Mouse (Mus musculus) intestine, embryonic 15.5 days (tissue): Measurements from ENCODE around the gene Fat3. TPM values are rescaled to one million over a fixed set of nuclear protein-coding genes. Genes with fewer than 3 reads are reported as not detected.

ENCODE experiments used
- ATAC-seq: fragments of 200-750 bp; cut with Nextera tagmentation; 2 replicates; pipeline ENCODE4 v1.8.0; 2017; ENCODE audit warnings: moderate TSS enrichment, moderate library complexity
- H3K27ac ChIP-seq: fragments of 300-500 bp; sonication (generic); 2 replicates; pipeline ENCODE4 v1.5.1; 2015; ENCODE audit warnings: mild to moderate bottlenecking, inconsistent platforms
- H3K27me3 ChIP-seq: fragments of 300-500 bp; sonication (generic); replicated peaks from 2 replicates; pipeline ENCODE4 v1.6.1; 2015; ENCODE audit warnings: inconsistent platforms
- H3K36me3 ChIP-seq: fragments of 300-500 bp; sonication (generic); 2 replicates; pipeline ENCODE4 v1.6.1; 2015; ENCODE audit warnings: inconsistent platforms
- H3K4me1 ChIP-seq: fragments of 300-500 bp; sonication (generic); replicated peaks from 2 replicates; pipeline ENCODE4 v1.6.1; 2015; ENCODE audit warnings: inconsistent platforms
- H3K4me2 ChIP-seq: fragments of 300-500 bp; sonication (generic); replicated peaks from 2 replicates; pipeline ENCODE4 v1.6.1; 2015; ENCODE audit warnings: mild to moderate bottlenecking, inconsistent platforms
- H3K4me3 ChIP-seq: fragments of 300-500 bp; sonication (generic); replicated peaks from 2 replicates; pipeline ENCODE4 v1.5.1; 2015; ENCODE audit warnings: inconsistent platforms
- H3K9ac ChIP-seq: fragments of 300-500 bp; sonication (generic); 2 replicates; pipeline ENCODE4 v1.6.1; 2015; ENCODE audit warnings: inconsistent platforms
- H3K9me3 ChIP-seq: fragments of 300-500 bp; sonication (generic); 2 replicates; pipeline ENCODE4 v1.6.1; 2016; ENCODE audit warnings: inconsistent platforms
- WGBS: fragments of 180-500 bp; shearing (Covaris S2); methylation state at CpG from one replicate; pipeline ENCODE4 v1.1.7; 2015; 5-methylcytosine and 5-hydroxymethylcytosine counted together
- polyA plus RNA-seq: library from polyadenylated mRNA; unstranded; fragments of >200 nt; fragmentation: Nextera tagmentation; extraction: Ambion mirVana; gene quantifications from 2 replicates; pipeline ENCODE4 v1.2.1, GENCODE M21; 2015

Gene Fat3
- polyA plus RNA-seq, 1 experiment from 2014 or later = 0.46 TPM

- Histone ChIP-seq H3K4me1 (no peaks in the 10 kb centered on the region), H3K9ac (no peak overlapping the region), H3K36me3 (no peaks in the 10 kb centered on the region), H3K27me3 (no peaks in the 10 kb centered on the region), H3K4me3 (no peak overlapping the region), H3K9me3 (no peaks in the 10 kb centered on the region), H3K4me2 (no peak overlapping the region), H3K27ac (no peak overlapping the region)
- ATAC-seq = no peak
- WGBS = 86% methylated on average over 6 of the region's 6 CpGs
Observed at GRCm38 (mm10) chr9:16293928-16294806, 206.9 kb downstream of the Fat3 start.

DNA sequence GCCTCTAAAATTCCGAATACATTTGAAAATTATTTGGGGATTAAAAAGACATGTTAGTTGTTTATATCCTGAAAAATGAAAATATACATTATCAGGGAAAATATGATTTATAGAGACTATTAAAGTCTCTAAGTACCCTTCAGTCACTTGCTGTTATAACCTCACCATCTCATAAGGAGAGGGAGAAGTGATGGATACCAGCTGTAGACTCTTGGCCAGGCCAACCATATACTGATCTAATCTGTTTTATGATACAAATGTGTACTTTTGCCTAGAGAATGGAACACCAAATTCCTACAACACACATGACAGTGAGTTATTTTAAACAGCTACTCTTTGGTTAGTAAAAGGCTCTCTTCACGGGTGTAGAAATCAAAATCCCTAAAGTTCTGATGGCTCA, 208.6 kb downstream of the Fat3 start:
- ATAC-seq = no peak
- Histone ChIP-seq H3K4me2 (no peak overlapping the region), H3K27ac (no peak overlapping the region), H3K27me3 (no peaks in the 10 kb centered on the region), H3K36me3 (no peaks in the 10 kb centered on the region), H3K4me1 (no peaks in the 10 kb centered on the region), H3K9ac (no peak overlapping the region), H3K4me3 (no peak overlapping the region), H3K9me3 (no peaks in the 10 kb centered on the region)
- 59% methylated on average over 2 of the region's 2 CpGs for WGBS

- no peak overlapping the region for H3K27ac ChIP-seq
- no peaks in the 10 kb centered on the region for H3K4me1 ChIP-seq
- ATAC-seq = no peak
- H3K4me3 ChIP-seq = no peak overlapping the region
- no peaks in the 10 kb centered on the region for H3K36me3 ChIP-seq
- no peaks in the 10 kb centered on the region for H3K9me3 ChIP-seq
- H3K9ac ChIP-seq = no peak overlapping the region
- WGBS = 82% methylated on average over 2 of the region's 2 CpGs
- H3K4me2 ChIP-seq = no peak overlapping the region
- no peaks in the 10 kb centered on the region for H3K27me3 ChIP-seq
Observed at GRCm38 (mm10) chr9:16290911-16291310, 210.2 kb downstream of the Fat3 start.

- Histone ChIP-seq H3K36me3 (no peaks in the 10 kb centered on the region), H3K9ac (no peak overlapping the region), H3K9me3 (no peaks in the 10 kb centered on the region), H3K27ac (no peak overlapping the region), H3K4me2 (no peak overlapping the region), H3K27me3 (no peaks in the 10 kb centered on the region), H3K4me3 (no peak overlapping the region), H3K4me1 (no peaks in the 10 kb centered on the region)
- WGBS = 89% methylated on average over 1 of the region's 1 CpGs
- no peak for ATAC-seq
Observed at GRCm38 (mm10) chr9:16283033-16283432, 218.1 kb downstream of the Fat3 start.

DNA sequence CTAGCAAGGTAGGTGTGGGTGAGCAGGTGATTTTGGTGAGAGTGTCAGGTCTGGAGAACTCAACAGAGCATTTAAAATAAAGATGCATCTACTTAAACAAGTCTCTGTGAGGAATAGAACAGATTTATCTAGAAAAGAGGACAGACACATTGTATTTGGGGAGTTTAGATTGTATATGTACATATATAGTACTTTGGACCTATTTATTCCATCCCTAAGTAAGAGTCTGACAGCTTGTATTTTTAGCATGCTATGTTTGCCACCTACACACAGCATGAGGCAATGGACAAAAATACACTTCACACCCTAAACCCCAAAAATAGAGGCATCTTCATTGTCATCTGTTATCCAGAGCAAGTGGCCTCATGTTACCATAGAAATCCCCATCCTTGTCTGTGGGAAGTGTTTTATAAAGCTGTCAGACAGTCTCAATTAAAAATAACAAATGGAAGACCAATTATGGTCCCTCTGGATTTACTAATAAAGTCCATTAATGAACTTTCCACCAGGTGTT, 218.7 kb downstream of the Fat3 start:
- Histone ChIP-seq H3K27ac (no peak overlapping the region), H3K4me3 (no peak overlapping the region), H3K36me3 (no peaks in the 10 kb centered on the region), H3K27me3 (no peaks in the 10 kb centered on the region), H3K9me3 (no peaks in the 10 kb centered on the region), H3K9ac (no peak overlapping the region), H3K4me1 (no peaks in the 10 kb centered on the region), H3K4me2 (no peak overlapping the region)
- ATAC-seq = no peak

- Histone ChIP-seq H3K27ac (no peak overlapping the region), H3K4me2 (no peak overlapping the region), H3K4me1 (no peaks in the 10 kb centered on the region), H3K9ac (no peak overlapping the region), H3K27me3 (no peaks in the 10 kb centered on the region), H3K9me3 (no peaks in the 10 kb centered on the region), H3K4me3 (no peak overlapping the region), H3K36me3 (no peaks in the 10 kb centered on the region)
- WGBS = 76% methylated on average over 2 of the region's 2 CpGs
- ATAC-seq = no peak
Observed at GRCm38 (mm10) chr9:16275589-16275988, 225.5 kb downstream of the Fat3 start.

- no peaks in the 10 kb centered on the region for H3K27me3 ChIP-seq
Observed at GRCm38 (mm10) chr9:16274130-16274529, 227.0 kb downstream of the Fat3 start.

GRCm38 (mm10) chr9:16272810-16273209, 228.3 kb downstream of the Fat3 start:
- no peak overlapping the region for H3K4me3 ChIP-seq
- H3K36me3 ChIP-seq = no peaks in the 10 kb centered on the region
- H3K9me3 ChIP-seq = no peaks in the 10 kb centered on the region
- ATAC-seq = no peak
- H3K4me2 ChIP-seq = no peak overlapping the region
- no peak overlapping the region for H3K9ac ChIP-seq
- H3K27ac ChIP-seq = no peak overlapping the region
- H3K4me1 ChIP-seq = no peaks in the 10 kb centered on the region
- H3K27me3 ChIP-seq = no peaks in the 10 kb centered on the region
- 80% methylated on average over 1 of the region's 1 CpGs for WGBS

More at GRCm38 (mm10) chr9:16274130-16274529, 227.0 kb downstream of the Fat3 start:
- Histone ChIP-seq H3K9me3 (no peaks in the 10 kb centered on the region), H3K36me3 (no peaks in the 10 kb centered on the region), H3K4me3 (no peak overlapping the region), H3K9ac (no peak overlapping the region), H3K4me2 (no peak overlapping the region), H3K4me1 (no peaks in the 10 kb centered on the region), H3K27ac (no peak overlapping the region)
- no peak for ATAC-seq
- 74% methylated on average over 4 of the region's 4 CpGs for WGBS

- no peak overlapping the region for H3K27ac ChIP-seq
- no peaks in the 10 kb centered on the region for H3K9me3 ChIP-seq
- H3K4me2 ChIP-seq = no peak overlapping the region
- H3K9ac ChIP-seq = no peak overlapping the region
- H3K36me3 ChIP-seq = no peaks in the 10 kb centered on the region
- H3K4me3 ChIP-seq = no peak overlapping the region
- ATAC-seq = no peak
- no peaks in the 10 kb centered on the region for H3K4me1 ChIP-seq
- H3K27me3 ChIP-seq = no peaks in the 10 kb centered on the region
Observed at GRCm38 (mm10) chr9:16270768-16271114, 230.3 kb downstream of the Fat3 start.

- Histone ChIP-seq H3K27ac (no peak overlapping the region), H3K9ac (no peak overlapping the region), H3K4me2 (no peak overlapping the region), H3K4me3 (no peak overlapping the region), H3K27me3 (no peaks in the 10 kb centered on the region), H3K4me1 (no peaks in the 10 kb centered on the region), H3K9me3 (no peaks in the 10 kb centered on the region), H3K36me3 (no peaks in the 10 kb centered on the region)
- WGBS = 56% methylated on average over 4 of the region's 4 CpGs
- ATAC-seq = no peak
Observed at GRCm38 (mm10) chr9:16270056-16270767, 230.9 kb downstream of the Fat3 start.

GRCm38 (mm10) chr9:16265519-16265918, 235.6 kb downstream of the Fat3 start:
- no peak for ATAC-seq
- WGBS = 74% methylated on average over 4 of the region's 4 CpGs
- Histone ChIP-seq H3K27ac (no peak overlapping the region), H3K27me3 (no peaks in the 10 kb centered on the region), H3K36me3 (no peaks in the 10 kb centered on the region), H3K4me2 (no peak overlapping the region), H3K9ac (no peak overlapping the region), H3K4me1 (no peaks in the 10 kb centered on the region), H3K9me3 (no peaks in the 10 kb centered on the region), H3K4me3 (no peak overlapping the region)

DNA sequence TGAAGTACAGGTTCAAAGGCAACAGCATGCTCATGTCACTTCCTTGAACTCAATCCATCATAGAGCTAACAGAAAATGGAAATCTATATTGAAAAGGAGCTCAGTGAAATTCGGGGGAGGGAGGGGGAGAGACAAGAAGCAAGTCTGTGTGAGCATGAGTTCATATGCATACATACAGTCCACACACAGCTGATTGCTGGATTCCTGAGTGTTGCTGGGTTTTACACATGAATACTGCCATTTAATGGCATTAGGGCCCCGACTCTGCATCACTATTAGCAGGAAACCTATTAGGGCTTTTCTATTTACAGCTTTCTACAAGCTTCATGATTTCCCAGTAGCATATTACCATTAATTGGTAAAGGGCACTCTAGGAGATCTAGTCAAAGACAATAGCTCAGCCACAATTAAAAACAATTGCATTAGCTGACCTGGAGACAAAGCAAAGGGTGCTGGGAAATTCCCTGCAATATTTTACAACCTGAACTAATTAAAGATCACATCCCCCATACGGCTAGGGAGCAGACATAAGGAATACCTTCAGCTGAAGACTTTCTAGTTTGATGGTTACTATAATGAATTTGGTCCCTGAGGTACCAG, 243.7 kb downstream of the Fat3 start:
- Histone ChIP-seq H3K4me1 (no peaks in the 10 kb centered on the region), H3K27ac (no peak overlapping the region), H3K4me3 (no peak overlapping the region), H3K27me3 (no peaks in the 10 kb centered on the region), H3K9me3 (no peaks in the 10 kb centered on the region), H3K9ac (no peak overlapping the region), H3K4me2 (no peak overlapping the region), H3K36me3 (no peaks in the 10 kb centered on the region)
- WGBS = 70% methylated on average over 3 of the region's 3 CpGs
- no peak for ATAC-seq
